Mouse (Mus musculus): ENCODE data around the gene Mms22l. TPM values are rescaled to one million over a fixed set of nuclear protein-coding genes. Genes with fewer than 3 reads are reported as not detected.
"Not testable (repeated sequence)": the region's sequence is repeated elsewhere in the genome, so short reads cannot be mapped to it uniquely, and the experiment has no call there.

The Mms22l gene
- polyA plus RNA-seq, 1 experiment, result 1.5 TPM

GRCm38 (mm10) chr4:24631177-24631911, 135.1 kb downstream of the Mms22l start:
- Histone ChIP-seq H3K27me3 (ENCODE audit: control insufficient read depth, insufficient read depth, low read length) (no peaks in the 10 kb centered on the region), H3K27ac (ENCODE audit: insufficient read depth, low read depth, low read length) (no peak overlapping the region)
- WGBS, result 69% methylated on average over 9 of the region's 9 CpGs

GRCm38 (mm10) chr4:24642306-24642705, 146.1 kb downstream of the Mms22l start:
- WGBS, result 76% methylated on average over 2 of the region's 2 CpGs
- H3K27me3 ChIP-seq (ENCODE audit: control insufficient read depth, insufficient read depth, low read length), result no peaks in the 10 kb centered on the region
- no peak for TF ChIP-seq CTCF (IDR thresholded peaks at IDR 0.05; ENCODE audit: extremely low read depth, insufficient read length, insufficient replicate concordance, low read depth, low read length)
- no peak for TF ChIP-seq POLR2A (IDR thresholded peaks at IDR 0.05; ENCODE audit: low read depth, low read length)

More at GRCm38 (mm10) chr4:24631177-24631911, 135.1 kb downstream of the Mms22l start:
- TF ChIP-seq POLR2A (IDR thresholded peaks at IDR 0.05; ENCODE audit: low read depth, low read length), result no peak
- TF ChIP-seq CTCF (IDR thresholded peaks at IDR 0.05; ENCODE audit: extremely low read depth, insufficient read length, insufficient replicate concordance, low read depth, low read length), result no peak
- no peaks in the 10 kb centered on the region for H3K4me1 ChIP-seq (ENCODE audit: control insufficient read depth, insufficient read depth, insufficient read length, low read length)
- no peak overlapping the region for H3K4me3 ChIP-seq (ENCODE audit: low read depth, low read length)
- no peaks in the 10 kb centered on the region for H3K36me3 ChIP-seq (ENCODE audit: control insufficient read depth, insufficient read depth, low read length)

GRCm38 (mm10) chr4:24644735-24645134, 148.5 kb downstream of the Mms22l start:
- not testable (repeated sequence) for H3K27ac ChIP-seq (ENCODE audit: insufficient read depth, low read depth, low read length)

More at GRCm38 (mm10) chr4:24642306-24642705, 146.1 kb downstream of the Mms22l start:
- H3K36me3 ChIP-seq (ENCODE audit: control insufficient read depth, insufficient read depth, low read length), result no peaks in the 10 kb centered on the region
- H3K27ac ChIP-seq (ENCODE audit: insufficient read depth, low read depth, low read length), result no peak overlapping the region
- H3K4me1 ChIP-seq (ENCODE audit: control insufficient read depth, insufficient read depth, insufficient read length, low read length), result no peaks in the 10 kb centered on the region
- H3K4me3 ChIP-seq (ENCODE audit: low read depth, low read length), result no peak overlapping the region

More at GRCm38 (mm10) chr4:24644735-24645134, 148.5 kb downstream of the Mms22l start:
- not testable (repeated sequence) for H3K4me3 ChIP-seq (ENCODE audit: low read depth, low read length); H3K36me3 ChIP-seq (ENCODE audit: control insufficient read depth, insufficient read depth, low read length); H3K4me1 ChIP-seq (ENCODE audit: control insufficient read depth, insufficient read depth, insufficient read length, low read length); H3K27me3 ChIP-seq (ENCODE audit: control insufficient read depth, insufficient read depth, low read length)
- 81% methylated on average over 7 of the region's 8 CpGs for WGBS
